Mouse (Mus musculus) hindlimb bud, embryonic 11.5 days (tissue): Measurements from ENCODE around the gene Tlcd2.
A peak's percentile ranks its signal among the peaks of the same experiment; 100 is the strongest.

Experiments
- DNase-seq: peaks from one replicate; pipeline ENCODE4 v3.0.0-alpha.2; 2012; ENCODE audit warnings: low read depth, low spot score; ENCODE audit errors: extremely low spot score

Gene Tlcd2

DNA sequence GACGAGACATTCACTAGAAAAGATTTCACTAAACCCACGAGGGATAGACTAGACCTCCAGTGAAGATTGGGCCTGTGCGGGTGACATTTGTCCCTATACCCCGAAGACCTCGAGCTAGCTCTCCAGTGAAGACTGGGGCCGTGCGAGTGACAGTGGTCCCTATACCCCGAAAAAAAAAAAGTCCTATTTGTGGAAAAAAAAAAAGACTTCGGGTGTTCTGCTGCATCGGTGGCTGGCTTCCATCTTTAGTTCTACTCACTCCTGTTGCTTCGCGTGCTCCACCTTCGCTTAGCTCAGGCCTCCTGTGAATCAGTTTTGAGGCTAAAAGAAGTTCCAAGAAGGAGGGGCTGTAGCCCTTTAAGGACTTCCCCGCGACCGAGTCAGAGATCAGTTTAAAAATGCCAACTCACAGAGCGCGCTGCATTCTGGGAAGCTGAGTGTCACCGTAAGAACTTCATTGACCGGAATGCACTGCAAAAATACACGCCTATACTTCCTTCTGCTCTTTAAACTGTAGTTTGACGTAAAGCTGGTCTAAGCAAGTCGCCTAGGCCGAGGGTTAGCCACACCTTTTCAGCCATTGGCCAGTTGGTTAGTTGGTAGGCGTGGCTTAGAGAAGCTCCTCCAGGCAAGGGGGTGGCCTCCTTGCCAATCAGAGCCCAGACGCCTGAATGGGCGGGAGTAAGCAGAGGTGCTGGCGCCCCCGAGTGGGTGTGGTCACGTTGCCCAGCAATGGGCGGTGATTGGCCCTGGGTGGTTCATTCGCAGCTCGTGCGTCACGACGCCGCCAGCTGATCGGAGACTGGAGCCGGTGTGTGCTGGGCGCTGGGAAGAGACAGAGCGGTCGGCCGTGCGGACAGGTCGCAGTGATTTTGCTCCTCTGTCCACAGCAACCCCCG lies at the start of gene Tlcd2:
Tlcd2 (plus strand) TSS at position 872 of the 899 bp plus-strand sequence.
- DNase-seq = peak; percentile 99

- no peak for DNase-seq
Measured at GRCm38 (mm10) chr11:75415096-75415495, 46.4 kb upstream of the Tlcd2 start.

DNA sequence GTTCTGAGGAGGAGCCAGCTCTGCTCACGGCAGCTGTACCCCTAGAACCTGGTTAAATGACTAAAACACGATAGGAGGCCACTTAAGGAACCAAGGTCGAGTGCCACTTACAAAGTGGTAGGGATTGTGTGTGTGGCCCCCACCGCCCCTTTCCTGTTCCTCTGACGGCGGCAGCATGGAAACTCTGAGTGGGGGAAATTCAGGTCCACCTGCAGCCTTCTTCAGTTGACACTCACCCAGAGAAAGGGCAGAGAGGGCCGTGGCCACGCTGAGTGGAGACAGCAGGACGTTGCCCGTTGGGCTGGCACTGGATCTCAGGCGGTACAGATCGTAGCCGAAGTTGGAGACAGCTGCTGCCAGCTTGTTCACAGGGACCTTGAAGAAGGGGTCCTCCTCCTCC lies 45.5 kb upstream of the Tlcd2 start:
- no peak for DNase-seq

GRCm38 (mm10) chr11:75420037-75420436 lies 41.5 kb upstream of the Tlcd2 start:
- DNase-seq = no peak

GRCm38 (mm10) chr11:75420810-75421374 lies 40.6 kb upstream of the Tlcd2 start:
- DNase-seq = no peak

DNA sequence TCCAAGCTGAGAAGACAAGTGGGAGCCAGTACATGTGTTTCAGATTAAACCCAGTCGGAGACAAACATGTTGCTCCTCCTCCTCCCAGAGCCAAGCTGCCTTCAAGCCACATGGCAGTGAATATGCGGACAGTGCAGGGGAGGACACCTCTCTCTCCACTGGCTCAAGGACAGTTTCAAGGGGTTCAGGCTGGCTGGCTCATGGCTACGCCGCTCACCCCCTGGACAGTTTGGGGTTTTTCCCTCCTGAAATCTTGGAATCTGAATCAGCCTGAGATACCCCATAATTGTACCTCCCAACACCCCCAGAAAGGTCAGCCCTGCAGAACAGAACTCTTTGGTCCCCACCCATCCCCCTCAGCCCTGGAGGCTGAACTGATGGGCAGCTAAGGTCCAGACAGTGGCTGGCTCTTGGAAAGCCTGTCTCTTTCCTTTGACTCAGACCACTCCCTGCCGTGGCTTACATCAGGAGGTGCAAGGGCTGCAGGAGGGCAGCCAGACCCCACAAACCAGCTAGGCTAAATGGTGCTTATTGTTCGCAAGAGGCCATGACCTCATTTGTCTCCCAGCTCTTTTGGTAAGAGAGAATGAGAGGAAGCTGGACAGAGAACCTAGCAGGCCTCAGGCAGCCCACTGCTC lies 40.0 kb upstream of the Tlcd2 start:
- no peak for DNase-seq

DNA sequence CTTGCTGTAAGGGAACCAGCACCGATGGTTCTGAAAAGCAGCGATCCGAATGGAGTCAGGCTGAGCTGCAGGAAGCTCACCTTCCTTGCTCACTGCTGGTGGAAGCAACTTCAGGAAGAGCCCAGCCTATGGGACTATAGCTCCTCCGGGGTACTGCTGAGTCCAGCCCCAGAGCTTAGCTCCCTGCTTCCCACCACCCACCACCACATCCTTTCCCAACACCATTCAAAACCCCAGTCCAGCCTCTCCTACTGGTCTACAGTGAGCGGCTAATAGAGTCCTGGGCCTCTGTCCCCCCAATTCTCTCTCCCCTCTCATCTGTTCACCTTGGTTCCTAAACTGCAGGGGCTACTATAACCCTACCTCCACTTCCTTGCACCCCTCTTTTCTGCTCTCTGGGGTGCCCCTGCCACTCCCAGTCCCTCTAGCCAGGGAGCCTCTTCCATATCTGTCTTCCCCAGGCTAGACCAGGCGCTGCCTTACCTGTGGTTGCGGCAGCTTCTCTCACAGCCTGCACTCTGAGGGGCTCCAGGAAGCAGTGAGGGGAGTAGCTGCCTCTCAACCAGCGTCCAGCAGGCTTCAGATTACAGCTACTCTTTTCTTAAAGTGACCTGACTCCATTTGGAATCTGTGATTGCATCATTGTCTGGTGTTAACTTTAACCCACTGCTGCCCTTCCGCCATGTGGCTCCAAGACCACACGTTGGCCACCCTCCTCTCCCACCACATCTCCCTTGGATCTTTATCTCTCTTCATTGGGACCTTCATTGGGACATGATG lies 39.3 kb upstream of the Tlcd2 start, which contains the start of gene Serpinf1:
Serpinf1 (minus strand) TSS at position 689 of the 780 bp plus-strand sequence.
- DNase-seq = no peak

- no peak for DNase-seq
Measured at GRCm38 (mm10) chr11:75423091-75423490, 38.4 kb upstream of the Tlcd2 start.

DNA sequence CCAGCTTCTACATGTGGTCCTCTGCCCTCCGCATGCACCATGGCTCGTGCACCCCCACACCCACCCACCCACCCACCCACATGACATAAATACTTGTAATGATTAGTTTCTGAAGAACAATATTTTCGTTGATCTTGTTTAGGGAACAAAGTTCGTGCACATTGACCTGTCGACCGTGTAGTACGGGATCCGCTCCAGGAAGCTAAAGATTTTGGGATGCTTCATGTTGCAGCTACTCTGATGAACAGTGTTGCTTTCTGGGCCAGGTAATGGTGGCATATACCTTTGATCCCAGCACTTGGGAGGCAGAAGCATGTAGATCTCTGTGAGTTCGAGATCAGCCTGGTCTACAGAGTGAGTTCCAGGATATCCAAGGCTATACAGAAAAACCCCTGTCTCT lies 37.5 kb upstream of the Tlcd2 start:
- no peak for DNase-seq

- DNase-seq = no peak
Measured at GRCm38 (mm10) chr11:75424459-75424858, 37.1 kb upstream of the Tlcd2 start.

DNA sequence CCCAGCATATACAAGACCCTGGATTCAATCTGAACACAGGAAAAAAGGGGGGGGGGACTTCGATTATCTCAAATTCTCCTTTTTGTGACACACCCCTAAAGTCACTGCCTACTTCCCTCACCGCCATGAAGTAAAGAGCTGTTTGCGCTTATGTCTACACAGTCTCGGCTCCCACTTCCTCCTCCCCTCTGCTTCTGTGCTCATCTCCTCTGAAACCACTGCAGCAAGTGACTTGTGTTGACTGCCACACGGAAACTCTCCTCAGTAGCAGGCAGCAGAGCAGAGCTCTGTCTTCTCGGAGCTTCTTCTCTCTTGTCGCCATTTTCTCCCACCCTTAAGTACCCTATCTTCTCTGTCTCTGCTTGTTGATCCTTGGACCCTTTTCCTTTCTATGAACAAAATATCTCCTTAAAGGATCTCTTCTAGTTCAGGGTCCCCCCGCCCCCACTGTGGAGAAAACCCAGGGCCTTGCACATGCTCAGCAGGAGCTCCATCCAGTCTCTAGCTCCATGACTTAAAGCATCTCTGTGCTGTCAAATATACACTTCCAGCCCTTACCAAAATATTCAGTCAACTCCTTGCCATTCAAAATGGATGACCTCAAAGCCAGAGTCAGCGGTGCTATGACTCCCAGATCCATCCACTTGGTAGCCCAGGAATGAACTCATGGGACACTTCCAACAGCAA lies 32.4 kb upstream of the Tlcd2 start:
- no peak for DNase-seq

- no peak for DNase-seq
Measured at GRCm38 (mm10) chr11:75431307-75431706, 30.2 kb upstream of the Tlcd2 start.

DNA sequence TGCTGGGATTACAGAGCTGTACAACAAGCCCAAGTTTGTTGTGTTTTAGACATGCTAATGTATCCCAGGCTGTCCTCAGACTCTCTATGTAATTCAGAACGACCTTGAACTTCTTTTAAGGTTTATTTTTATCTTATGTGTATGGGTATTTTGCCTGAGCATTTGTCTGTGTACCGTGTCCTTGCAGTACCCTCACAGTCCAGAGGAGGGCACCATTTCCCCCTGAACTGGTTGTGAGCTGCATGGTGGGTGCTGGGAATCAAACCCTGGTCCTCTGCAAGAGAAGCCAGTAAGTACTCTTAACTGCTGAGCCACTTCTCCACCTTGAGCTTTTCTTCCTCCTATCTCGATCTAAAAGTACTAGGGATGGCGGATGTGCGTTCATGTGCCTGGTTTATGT lies 27.4 kb upstream of the Tlcd2 start:
- DNase-seq = no peak

DNA sequence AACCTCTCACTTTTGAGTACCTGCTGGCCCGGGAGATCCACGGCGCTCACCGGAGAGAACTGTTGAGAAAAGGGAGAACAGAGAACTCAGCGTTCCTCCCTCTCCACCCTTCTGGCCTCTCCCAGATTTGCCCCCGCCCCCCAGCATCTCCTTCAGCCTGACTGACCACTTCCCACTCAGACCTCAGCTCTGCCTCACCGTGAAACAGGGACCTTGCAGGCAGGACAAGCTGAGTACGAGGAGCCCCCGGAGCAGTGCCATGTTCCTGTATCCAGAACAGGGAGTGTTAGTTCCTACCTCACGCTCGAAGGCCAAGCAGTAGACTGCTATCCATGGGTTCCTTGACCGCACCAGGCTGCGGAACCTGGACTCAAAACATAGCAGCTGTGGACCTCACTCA lies 23.3 kb upstream of the Tlcd2 start:
- DNase-seq = no peak

- no peak for DNase-seq
Measured at GRCm38 (mm10) chr11:75438804-75439203, 22.7 kb upstream of the Tlcd2 start.

DNA sequence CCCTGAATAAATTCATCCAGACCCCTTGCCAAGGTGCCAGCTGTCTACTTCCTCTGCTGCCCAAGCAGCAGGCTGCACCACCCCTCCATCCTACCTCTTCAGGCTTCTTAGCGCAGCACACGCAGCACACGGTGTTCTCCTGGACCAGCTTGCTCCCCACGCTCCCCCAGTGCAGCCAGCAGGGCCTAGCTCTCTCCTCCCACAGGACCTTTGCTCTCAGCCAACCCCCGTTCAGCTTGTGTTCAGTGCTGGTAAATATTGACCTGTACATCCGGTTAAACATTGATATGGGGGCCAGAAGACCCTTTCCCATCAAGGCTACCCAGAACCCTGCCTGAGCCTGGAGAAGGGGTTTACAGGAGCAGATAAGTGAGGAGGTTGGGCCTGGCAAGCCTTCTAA lies 22.2 kb upstream of the Tlcd2 start, which contains the start of gene Serpinf2:
Serpinf2 (minus strand) TSS at position 229 of the 400 bp plus-strand sequence.
- DNase-seq = no peak

DNA sequence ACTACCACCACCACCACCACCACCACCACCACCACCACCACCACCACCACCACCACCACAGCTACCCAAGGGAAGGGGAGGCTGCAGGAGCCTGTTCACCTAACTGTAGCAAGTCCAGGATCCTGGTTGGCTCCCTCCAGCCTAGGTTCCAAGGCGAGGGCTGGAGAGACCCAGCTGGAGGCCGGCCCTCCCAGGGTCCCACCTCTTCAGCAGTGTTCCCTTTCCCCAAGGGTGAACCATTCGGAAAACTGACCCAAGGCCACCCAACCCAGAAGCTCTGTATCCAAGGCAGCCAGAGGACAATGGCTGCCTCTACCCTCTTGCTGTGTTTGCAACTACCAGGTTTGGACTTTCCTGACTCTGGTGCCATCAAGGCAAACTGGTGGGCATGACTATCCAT lies 21.6 kb upstream of the Tlcd2 start:
- no peak for DNase-seq

DNA sequence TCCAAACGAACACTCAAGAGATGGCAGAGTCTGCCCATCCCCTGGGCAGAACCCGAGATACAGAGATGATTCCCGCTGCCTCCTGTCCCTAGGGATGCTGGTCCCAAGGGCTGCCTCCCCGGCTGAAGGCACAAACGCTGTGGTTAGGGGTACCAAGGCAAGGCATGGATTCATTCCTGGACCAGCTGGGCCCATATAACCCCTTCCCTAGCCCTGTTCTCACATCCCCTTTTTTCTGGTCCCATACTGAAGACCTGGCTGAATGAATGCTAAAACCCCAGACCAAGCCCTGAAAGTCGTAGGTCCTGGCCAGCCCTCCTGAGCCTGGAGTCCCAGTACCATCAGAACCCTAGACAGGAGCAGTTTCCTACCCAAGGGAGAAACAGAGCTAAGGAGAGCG lies 20.5 kb upstream of the Tlcd2 start:
- no peak for DNase-seq

DNA sequence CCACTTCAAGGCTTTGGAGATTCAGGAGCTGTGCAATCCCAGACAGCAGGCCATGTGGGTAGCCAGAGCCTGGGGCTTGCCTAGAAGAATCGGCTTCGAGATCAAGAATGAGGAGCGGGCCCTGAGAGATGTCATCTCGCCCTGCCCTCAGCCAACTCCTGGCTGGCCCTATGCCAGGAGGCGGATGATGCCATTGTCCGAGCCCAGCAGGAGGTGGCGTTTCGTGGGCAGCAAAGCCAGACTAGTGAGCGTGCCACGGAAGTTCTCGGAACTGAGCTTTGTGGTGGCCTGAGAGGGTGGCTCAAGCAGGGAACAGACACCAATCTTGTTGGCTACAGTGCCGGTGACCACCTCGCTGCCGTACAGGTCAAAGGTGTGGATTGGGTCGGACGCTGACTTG lies 19.9 kb upstream of the Tlcd2 start:
- DNase-seq = no peak

DNA sequence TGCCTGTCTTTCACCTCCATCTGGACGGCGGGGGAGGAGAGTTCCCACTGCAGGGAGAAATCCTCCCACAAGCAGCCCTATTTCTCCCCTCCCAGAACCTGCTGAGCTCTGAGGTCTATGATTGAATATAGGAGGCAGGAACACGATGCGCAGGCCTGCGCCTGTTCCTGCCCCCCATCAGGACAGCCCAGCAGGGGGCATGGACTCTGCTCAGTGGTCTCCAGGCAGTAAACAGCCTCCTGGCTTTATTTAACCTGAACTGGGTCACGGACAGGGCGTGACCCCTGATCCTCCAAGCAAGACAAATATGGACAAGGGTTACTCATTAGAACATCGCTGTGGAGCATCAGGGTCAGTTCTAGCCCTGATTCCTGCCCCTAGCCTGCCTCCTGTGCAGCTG lies 17.8 kb upstream of the Tlcd2 start:
- DNase-seq = no peak

DNA sequence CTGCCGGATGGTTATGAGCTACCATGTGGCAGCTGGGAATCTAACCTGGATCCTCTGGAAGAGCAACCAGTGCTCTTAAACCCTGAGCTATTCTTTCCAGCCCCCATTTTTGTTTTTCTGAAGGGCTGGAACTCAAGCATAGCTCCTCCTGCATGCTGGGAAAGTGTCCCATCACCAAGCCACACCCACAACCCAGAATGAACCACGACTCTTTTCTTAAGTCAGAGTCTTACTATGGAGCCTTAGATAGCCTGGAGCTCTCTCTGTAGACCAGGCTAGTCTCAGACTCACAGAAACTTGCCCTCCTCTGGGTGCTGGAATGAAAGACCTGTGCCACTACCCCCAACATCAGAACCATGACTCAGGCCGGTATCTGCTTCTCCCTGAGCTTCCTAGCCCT lies 12.9 kb upstream of the Tlcd2 start:
- no peak for DNase-seq
